Mouse (Mus musculus): Measurements from ENCODE around the gene Dnajc17. TPM values are rescaled to one million over a fixed set of nuclear protein-coding genes. Genes with fewer than 3 reads are reported as not detected.

Gene Dnajc17
- polyA plus RNA-seq, 2 experiments, result 5.4 to 9.5 TPM

GRCm38 (mm10) chr2:119240075-119240818, 31.7 kb upstream of the Dnajc17 start:
- Histone ChIP-seq H3K9ac (replicated peaks) (no peak overlapping the region), H3K9me3 (ENCODE audit: control insufficient read depth, low read length) (no peaks in the 10 kb centered on the region), H3K4me2 (ENCODE audit: low read depth) (no peak overlapping the region), H3K27me3 (ENCODE audit: control insufficient read depth, insufficient read depth, low read length) (peaks cover 41% of the 10 kb centered on the region), H3K4me1 (replicated peaks; ENCODE audit: control insufficient read depth in 2 of 2, insufficient read depth in 2 of 2, low read length in 1 of 2) (no peaks in the 10 kb centered on the region), H3K4me3 (ENCODE audit: insufficient read depth in 1 of 2, low read depth in 2 of 2, low read length in 2 of 2) (no peak overlapping the region), H3K36me3 (replicated peaks; ENCODE audit: control insufficient read depth, insufficient read depth, low read depth) (no peaks in the 10 kb centered on the region), H3K27ac (no peak overlapping the region)
- no peak for TF ChIP-seq CTCF (IDR thresholded peaks at IDR 0.05; ENCODE audit: low read depth)
- TF ChIP-seq EP300 (IDR thresholded peaks at IDR 0.05; ENCODE audit: low read depth), result no peak
- ATAC-seq (ENCODE audit: insufficient read depth) (no peak), DNase-seq (ENCODE audit: low read depth in 3 of 3, low spot score in 3 of 3) (no peak)
- WGBS (ENCODE audit: insufficient replicate concordance), result 42% methylated on average over 4 of the region's 4 CpGs

GRCm38 (mm10) chr2:119238671-119239070, 30.1 kb upstream of the Dnajc17 start:
- DNase-seq (ENCODE audit: low read depth in 3 of 3, low spot score in 3 of 3) (no peak), ATAC-seq (ENCODE audit: insufficient read depth) (no peak)
- Histone ChIP-seq H3K9ac (replicated peaks) (no peak overlapping the region), H3K27ac (no peak overlapping the region), H3K4me2 (ENCODE audit: low read depth) (no peak overlapping the region), H3K36me3 (replicated peaks; ENCODE audit: control insufficient read depth, insufficient read depth, low read depth) (no peaks in the 10 kb centered on the region), H3K4me1 (replicated peaks; ENCODE audit: control insufficient read depth in 2 of 2, insufficient read depth in 2 of 2, low read length in 1 of 2) (no peaks in the 10 kb centered on the region), H3K9me3 (ENCODE audit: control insufficient read depth, low read length) (no peaks in the 10 kb centered on the region), H3K27me3 (ENCODE audit: control insufficient read depth, insufficient read depth, low read length) (peaks cover 42% of the 10 kb centered on the region), H3K4me3 (ENCODE audit: insufficient read depth in 1 of 2, low read depth in 2 of 2, low read length in 2 of 2) (no peak overlapping the region)
- TF ChIP-seq EP300 (IDR thresholded peaks at IDR 0.05; ENCODE audit: low read depth) (no peak), CTCF (IDR thresholded peaks at IDR 0.05; ENCODE audit: low read depth) (no peak)
- WGBS (ENCODE audit: insufficient replicate concordance), result 58% methylated on average over 2 of the region's 2 CpGs

GRCm38 (mm10) chr2:119237871-119238220, 29.3 kb upstream of the Dnajc17 start:
- Histone ChIP-seq H3K9ac (replicated peaks) (no peak overlapping the region), H3K27me3 (ENCODE audit: control insufficient read depth, insufficient read depth, low read length) (peaks cover 42% of the 10 kb centered on the region)
- DNase-seq (ENCODE audit: low read depth in 3 of 3, low spot score in 3 of 3), result no peak

GRCm38 (mm10) chr2:119237210-119237870, 28.7 kb upstream of the Dnajc17 start, which contains the start of gene Spint1:
Gene Spint1, plus strand, starts transcription at chr2:119237362.
- no peak for DNase-seq (ENCODE audit: low read depth in 3 of 3, low spot score in 3 of 3)
- no peak for ATAC-seq (ENCODE audit: insufficient read depth)

More at GRCm38 (mm10) chr2:119237871-119238220, 29.3 kb upstream of the Dnajc17 start:
- H3K4me2 ChIP-seq (ENCODE audit: low read depth), result peak overlapping the region; percentile 55
- no peaks in the 10 kb centered on the region for H3K36me3 ChIP-seq (replicated peaks; ENCODE audit: control insufficient read depth, insufficient read depth, low read depth)
- ATAC-seq (ENCODE audit: insufficient read depth), result no peak
- WGBS (ENCODE audit: insufficient replicate concordance), result 6% methylated on average over 31 of the region's 31 CpGs
- TF ChIP-seq CTCF (IDR thresholded peaks at IDR 0.05; ENCODE audit: low read depth) (no peak), EP300 (IDR thresholded peaks at IDR 0.05; ENCODE audit: low read depth) (no peak)
- peak overlapping the region; percentile 2 to 41; a peak in 2 of 4 replicates for H3K4me3 ChIP-seq (ENCODE audit: insufficient read depth in 1 of 2, low read depth in 2 of 2, low read length in 2 of 2)
- H3K4me1 ChIP-seq (replicated peaks; ENCODE audit: control insufficient read depth in 2 of 2, insufficient read depth in 2 of 2, low read length in 1 of 2), result no peaks in the 10 kb centered on the region
- H3K27ac ChIP-seq, result no peak overlapping the region
- no peaks in the 10 kb centered on the region for H3K9me3 ChIP-seq (ENCODE audit: control insufficient read depth, low read length)

GRCm38 (mm10) chr2:119236682-119237209, 28.2 kb upstream of the Dnajc17 start:
- no peak for TF ChIP-seq EP300 (IDR thresholded peaks at IDR 0.05; ENCODE audit: low read depth)
- TF ChIP-seq CTCF (IDR thresholded peaks at IDR 0.05; ENCODE audit: low read depth), result no peak
- Histone ChIP-seq H3K4me1 (replicated peaks; ENCODE audit: control insufficient read depth in 2 of 2, insufficient read depth in 2 of 2, low read length in 1 of 2) (no peaks in the 10 kb centered on the region), H3K27ac (no peak overlapping the region), H3K4me3 (ENCODE audit: insufficient read depth in 1 of 2, low read depth in 2 of 2, low read length in 2 of 2) (peak overlapping the region in 1 of 2 experiments; percentile 41; a peak in 2 of 4 replicates), H3K36me3 (replicated peaks; ENCODE audit: control insufficient read depth, insufficient read depth, low read depth) (no peaks in the 10 kb centered on the region), H3K9me3 (ENCODE audit: control insufficient read depth, low read length) (no peaks in the 10 kb centered on the region), H3K9ac (replicated peaks) (no peak overlapping the region), H3K27me3 (ENCODE audit: control insufficient read depth, insufficient read depth, low read length) (peaks cover 42% of the 10 kb centered on the region), H3K4me2 (ENCODE audit: low read depth) (peak overlapping the region; percentile 55)
- DNase-seq (ENCODE audit: low read depth in 3 of 3, low spot score in 3 of 3), result no peak
- no peak for ATAC-seq (ENCODE audit: insufficient read depth)
- 13% methylated on average over 25 of the region's 25 CpGs for WGBS (ENCODE audit: insufficient replicate concordance)

More at GRCm38 (mm10) chr2:119237210-119237870, 28.7 kb upstream of the Dnajc17 start, which contains the start of gene Spint1:
- H3K27ac ChIP-seq, result no peak within 1 kb of the TSS
- H3K9ac ChIP-seq (replicated peaks), result no peak within 1 kb of the TSS
- H3K27me3 ChIP-seq (ENCODE audit: control insufficient read depth, insufficient read depth, low read length), result peaks cover 42% of the 10 kb centered on the region
- peak within 1 kb of the TSS; percentile 2 to 41; a peak in 3 of 4 replicates for H3K4me3 ChIP-seq (ENCODE audit: insufficient read depth in 1 of 2, low read depth in 2 of 2, low read length in 2 of 2)
- H3K9me3 ChIP-seq (ENCODE audit: control insufficient read depth, low read length), result no peaks in the 10 kb centered on the region
- 3% methylated on average over 70 of the region's 73 CpGs for WGBS (ENCODE audit: insufficient replicate concordance)
- TF ChIP-seq EP300 (IDR thresholded peaks at IDR 0.05; ENCODE audit: low read depth) (no peak), CTCF (IDR thresholded peaks at IDR 0.05; ENCODE audit: low read depth) (no peak)
- H3K4me2 ChIP-seq (ENCODE audit: low read depth), result peak within 1 kb of the TSS; percentile 55
- H3K4me1 ChIP-seq (replicated peaks; ENCODE audit: control insufficient read depth in 2 of 2, insufficient read depth in 2 of 2, low read length in 1 of 2), result no peaks in the 10 kb centered on the region
- H3K36me3 ChIP-seq (replicated peaks; ENCODE audit: control insufficient read depth, insufficient read depth, low read depth), result no peaks in the 10 kb centered on the region

Data from liver, embryonic 14.5 days (tissue).